Mouse (Mus musculus) neural tube, embryonic 11.5 days (tissue): Measurements from ENCODE around the gene Ak1. TPM values are rescaled to one million over a fixed set of nuclear protein-coding genes. Genes with fewer than 3 reads are reported as not detected.

Source experiments
- ATAC-seq: fragments of 200-750 bp; cut with Nextera tagmentation; 2 replicates; pipeline ENCODE4 v1.8.0; 2017; ENCODE audit warnings: moderate number of reproducible peaks, mild to moderate bottlenecking, moderate TSS enrichment, moderate library complexity; ENCODE audit not compliant: insufficient read depth, low FRiP score, low TSS enrichment
- DNase-seq: peaks from one replicate; pipeline ENCODE4 v3.0.0-alpha.2; 2015; ENCODE audit warnings: low spot score
- H3K27ac ChIP-seq: fragments of 300-500 bp; sonication (generic); 2 replicates; pipeline ENCODE4 v1.5.1; 2014; ENCODE audit warnings: low read depth, mild to moderate bottlenecking, low read length
- H3K27me3 ChIP-seq: fragments of 300-500 bp; sonication (generic); 2 replicates; pipeline ENCODE4 v1.6.1; 2014; ENCODE audit warnings: mild to moderate bottlenecking, low read length, mixed read lengths; ENCODE audit not compliant: control insufficient read depth, insufficient read depth
- H3K36me3 ChIP-seq: fragments of 300-500 bp; sonication (generic); 2 replicates; pipeline ENCODE4 v1.6.1; 2014; ENCODE audit warnings: mild to moderate bottlenecking, low read length, moderate library complexity, mixed read lengths; ENCODE audit not compliant: control insufficient read depth, insufficient read depth
- H3K4me1 ChIP-seq: fragments of 300-500 bp; sonication (generic); 2 replicates; pipeline ENCODE4 v1.6.1; 2014; ENCODE audit warnings: low read length, mixed read lengths; ENCODE audit not compliant: control insufficient read depth, insufficient read depth
- H3K4me2 ChIP-seq: fragments of 300-500 bp; sonication (generic); 2 replicates; pipeline ENCODE4 v1.6.1; 2014; ENCODE audit warnings: low read depth, mild to moderate bottlenecking, moderate library complexity
- H3K4me3 ChIP-seq: fragments of 300-500 bp; sonication (generic); 2 replicates; pipeline ENCODE4 v1.5.1; 2014; ENCODE audit warnings: low read depth, low read length
- H3K9ac ChIP-seq: fragments of 300-500 bp; sonication (generic); 2 replicates; pipeline ENCODE4 v1.6.1; 2014; ENCODE audit warnings: mild to moderate bottlenecking, low read length
- H3K9me3 ChIP-seq: fragments of 300-500 bp; sonication (generic); 2 replicates; pipeline ENCODE4 v1.6.1; 2016; ENCODE audit warnings: low read length; ENCODE audit not compliant: control insufficient read depth
- WGBS: fragments of 180-500 bp; shearing (Covaris S2); extraction: QIAGEN DNeasy Blood & Tissue Kit; methylation state at CpG from one replicate; pipeline ENCODE4 v1.1.7; 2014; 5-methylcytosine and 5-hydroxymethylcytosine counted together
- polyA plus RNA-seq: library from polyadenylated mRNA; unstranded; fragments of >200 nt; fragmentation: Nextera tagmentation; extraction: Ambion mirVana; gene quantifications from 2 replicates; pipeline ENCODE4 v1.2.1, GENCODE M21; 2014

The Ak1 gene
- polyA plus RNA-seq, 1 experiment from 2014 or later = 33.0 TPM

DNA sequence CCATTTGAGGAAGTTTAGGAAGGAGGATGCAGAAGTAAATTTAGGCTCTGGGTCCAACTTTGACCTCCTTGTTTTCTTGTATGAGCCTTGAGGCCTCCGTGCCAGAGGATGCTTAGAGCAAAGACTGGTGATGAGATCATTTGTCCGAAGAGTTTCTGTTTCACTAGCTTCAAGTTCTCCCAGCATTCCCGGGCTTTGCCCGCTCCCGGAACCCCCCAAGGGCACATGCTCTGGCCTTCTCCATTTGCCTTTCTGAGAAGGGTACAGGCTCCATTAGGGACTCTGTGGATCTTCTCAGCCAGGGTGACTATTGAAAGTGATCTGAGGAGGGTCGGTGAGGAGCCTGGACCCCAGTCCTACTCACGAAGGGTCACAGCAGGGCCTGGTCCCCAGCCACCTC lies 25.8 kb downstream of the Ak1 start:
- Histone ChIP-seq H3K27me3 (no peaks in the 10 kb centered on the region), H3K9ac (no peak overlapping the region), H3K36me3 (no peaks in the 10 kb centered on the region), H3K9me3 (no peaks in the 10 kb centered on the region), H3K27ac (no peak overlapping the region), H3K4me3 (peak overlapping the region; percentile 18; the same call in 1 of the 2 replicates), H3K4me2 (no peak overlapping the region), H3K4me1 (no peaks in the 10 kb centered on the region)
- 96% methylated on average over 7 of the region's 7 CpGs for WGBS
- DNase-seq (no peak), ATAC-seq (no peak)

DNA sequence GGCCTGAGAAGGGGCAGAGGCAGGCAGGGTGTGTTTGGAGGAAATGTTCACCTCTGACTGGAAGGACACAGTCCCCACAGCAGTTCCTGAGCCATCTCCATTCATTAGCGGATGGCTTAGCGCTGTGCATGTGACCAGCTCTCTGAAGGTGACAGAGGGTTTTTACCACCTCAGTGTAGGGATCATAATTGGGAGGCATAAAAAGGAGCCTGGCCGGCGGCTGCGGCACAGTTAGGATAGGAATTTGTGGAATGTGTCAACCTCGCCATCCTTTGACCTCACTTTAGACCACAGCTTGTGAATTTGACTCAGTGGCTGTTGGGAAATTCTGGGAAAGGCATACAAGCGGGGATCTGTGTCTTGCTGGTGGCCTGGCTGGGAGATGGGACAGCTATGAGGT lies 32.2 kb downstream of the Ak1 start:
- Histone ChIP-seq H3K4me1 (0 out of 2 replicates have a peak, but pooled peaks cover 3% of the 10 kb centered on the region), H3K9ac (no peak overlapping the region), H3K36me3 (no peaks in the 10 kb centered on the region), H3K27ac (no peak overlapping the region), H3K4me3 (no peak overlapping the region), H3K9me3 (no peaks in the 10 kb centered on the region), H3K27me3 (no peaks in the 10 kb centered on the region), H3K4me2 (no peak overlapping the region)
- WGBS = 24% methylated on average over 7 of the region's 7 CpGs
- no peak for ATAC-seq
- no peak for DNase-seq

DNA sequence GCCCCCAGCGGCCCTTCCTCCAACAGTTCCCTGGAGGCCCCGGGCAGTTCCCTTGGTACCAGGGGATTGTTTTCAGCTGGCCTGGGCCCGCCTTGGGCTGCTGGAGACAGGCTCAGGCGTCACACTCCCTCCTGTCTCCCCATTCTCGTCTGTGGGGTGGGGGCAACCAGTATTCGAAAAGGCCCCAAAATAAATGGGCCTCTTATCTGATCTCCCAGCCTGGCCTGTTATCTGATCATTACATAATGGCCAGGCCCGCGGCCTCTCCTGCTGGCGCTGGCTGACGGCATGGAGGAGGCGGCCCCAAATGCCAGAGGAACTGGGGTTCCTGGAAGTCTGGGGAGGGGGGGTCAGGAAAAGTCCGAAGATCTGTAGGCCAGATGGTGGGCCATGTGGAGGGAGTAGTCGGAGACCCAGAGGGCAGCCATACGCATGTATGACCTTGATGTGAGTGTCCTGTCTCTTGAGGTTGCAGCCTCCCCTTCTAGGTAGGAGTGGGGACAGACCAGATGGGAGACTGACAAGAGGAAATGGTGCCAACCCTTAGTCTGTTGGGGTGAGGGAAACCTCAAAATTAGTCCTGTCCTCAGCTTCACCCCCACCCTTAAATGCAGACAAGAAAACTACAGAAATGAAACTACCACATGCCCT lies 33.3 kb downstream of the Ak1 start:
- Histone ChIP-seq H3K27me3 (no peaks in the 10 kb centered on the region), H3K9me3 (no peaks in the 10 kb centered on the region), H3K4me2 (no peak overlapping the region), H3K9ac (no peak overlapping the region), H3K27ac (no peak overlapping the region), H3K4me3 (no peak overlapping the region), H3K36me3 (no peaks in the 10 kb centered on the region), H3K4me1 (0 out of 2 replicates have a peak, but pooled peaks cover 3% of the 10 kb centered on the region)
- DNase-seq = no peak
- WGBS = 74% methylated on average over 14 of the region's 14 CpGs
- no peak for ATAC-seq

DNA sequence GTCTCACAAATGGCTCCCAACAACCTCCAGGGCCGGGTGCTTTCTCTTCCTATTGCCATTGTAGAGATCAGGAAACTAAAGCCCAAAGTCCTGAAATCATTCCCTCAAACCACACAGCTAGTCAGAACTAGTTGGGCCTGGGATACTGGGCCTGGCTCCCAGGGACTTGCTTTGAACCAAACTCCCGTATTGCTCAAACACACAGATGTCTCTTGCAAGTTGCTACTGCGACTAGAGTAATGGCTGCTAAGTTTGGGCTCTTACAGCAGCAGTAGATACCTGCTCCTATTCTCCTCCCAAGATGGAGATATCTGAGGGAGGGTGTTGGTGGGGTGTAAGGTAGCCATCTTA lies 33.8 kb downstream of the Ak1 start:
- H3K4me1 ChIP-seq = 0 out of 2 replicates have a peak, but pooled peaks cover 3% of the 10 kb centered on the region
- H3K9me3 ChIP-seq = no peaks in the 10 kb centered on the region
- H3K4me3 ChIP-seq = no peak overlapping the region
- ATAC-seq (no peak), DNase-seq (no peak)
- no peaks in the 10 kb centered on the region for H3K36me3 ChIP-seq
- no peak overlapping the region for H3K27ac ChIP-seq
- H3K9ac ChIP-seq = no peak overlapping the region
- H3K4me2 ChIP-seq = no peak overlapping the region
- H3K27me3 ChIP-seq = no peaks in the 10 kb centered on the region
- WGBS = 79% methylated on average over 3 of the region's 3 CpGs

DNA sequence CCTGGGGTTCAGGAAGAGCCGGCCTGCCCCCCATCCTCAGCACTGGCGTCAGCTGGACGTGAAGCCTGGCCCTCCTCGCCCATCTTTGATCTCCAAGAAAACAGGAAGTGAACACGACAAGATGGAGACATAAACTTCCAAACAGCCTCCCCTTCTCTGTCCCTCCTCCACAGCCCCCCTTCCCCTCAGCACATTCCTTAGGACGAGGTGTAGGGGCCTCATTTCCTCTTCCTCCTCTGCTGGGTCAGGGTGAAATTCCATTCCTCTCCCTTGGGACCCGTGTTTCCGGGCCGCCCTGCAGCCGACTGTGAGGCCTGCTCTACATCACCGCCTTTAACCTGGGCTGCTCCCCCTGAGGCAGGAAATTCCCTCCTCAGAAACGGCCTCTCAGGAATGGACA lies 34.3 kb downstream of the Ak1 start:
- H3K9ac ChIP-seq = no peak overlapping the region
- ATAC-seq (no peak), DNase-seq (peak; percentile 44)
- H3K4me3 ChIP-seq = no peak overlapping the region
- no peaks in the 10 kb centered on the region for H3K9me3 ChIP-seq
- H3K4me1 ChIP-seq = 0 out of 2 replicates have a peak, but pooled peaks cover 3% of the 10 kb centered on the region
- 48% methylated on average over 12 of the region's 12 CpGs for WGBS
- H3K4me2 ChIP-seq = no peak overlapping the region
- no peak overlapping the region for H3K27ac ChIP-seq
- no peaks in the 10 kb centered on the region for H3K36me3 ChIP-seq
- H3K27me3 ChIP-seq = no peaks in the 10 kb centered on the region

DNA sequence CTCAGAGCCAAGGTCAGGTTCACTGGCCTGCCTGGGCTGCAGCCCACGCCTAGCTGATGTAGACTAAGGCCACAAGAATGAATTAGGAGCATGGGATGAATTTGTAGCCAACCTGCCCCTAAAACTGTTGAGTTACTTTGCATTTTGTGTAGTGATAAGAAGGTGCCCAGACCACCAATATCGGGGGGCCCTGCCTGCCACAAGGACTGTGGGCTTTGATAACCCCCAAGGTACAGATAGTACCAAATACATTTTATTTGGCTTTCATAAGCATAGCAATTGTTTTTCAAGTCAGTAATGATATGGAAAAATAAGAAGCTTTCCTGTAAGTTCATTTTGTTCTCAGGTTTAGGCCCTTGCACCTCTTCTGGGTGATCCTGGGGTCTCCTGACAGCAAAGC lies 37.3 kb downstream of the Ak1 start:
- no peak for DNase-seq
- Histone ChIP-seq H3K4me1 (no peaks in the 10 kb centered on the region), H3K27ac (no peak overlapping the region), H3K27me3 (no peaks in the 10 kb centered on the region), H3K4me3 (no peak overlapping the region), H3K9ac (no peak overlapping the region), H3K9me3 (no peaks in the 10 kb centered on the region), H3K36me3 (no peaks in the 10 kb centered on the region), H3K4me2 (no peak overlapping the region)
- no peak for ATAC-seq
- WGBS = 82% methylated on average over 2 of the region's 2 CpGs

DNA sequence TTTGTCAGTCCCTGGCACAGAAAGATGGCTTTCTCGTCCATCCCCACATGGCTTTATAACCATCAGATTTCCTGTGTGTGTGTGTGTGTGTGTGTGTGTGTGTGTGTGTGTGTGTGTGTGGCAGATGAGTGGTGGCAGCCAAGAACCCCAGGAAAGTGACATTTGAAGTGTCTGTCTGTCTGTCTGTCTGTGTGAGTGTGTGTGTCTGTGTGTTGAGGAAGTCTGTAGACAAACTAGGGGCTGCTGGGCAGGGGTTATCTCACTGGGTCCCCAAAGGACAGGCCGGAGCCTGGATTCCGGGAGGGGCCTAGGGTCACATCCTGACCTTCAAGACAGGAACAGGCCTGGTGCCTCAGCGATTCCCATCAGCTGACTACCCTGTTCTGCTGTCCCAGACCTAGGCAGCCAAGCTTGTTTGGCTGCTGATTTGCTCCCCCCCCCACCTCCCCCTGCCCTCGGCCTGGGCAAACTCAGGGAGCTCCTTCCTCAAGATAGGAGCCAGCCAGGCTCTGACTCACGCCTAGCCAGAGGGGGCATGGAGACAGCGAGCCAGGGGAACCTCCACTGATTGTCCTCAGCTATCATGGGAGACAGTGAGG lies 40.0 kb downstream of the Ak1 start:
- H3K36me3 ChIP-seq = no peaks in the 10 kb centered on the region
- 78% methylated on average over 7 of the region's 7 CpGs for WGBS

DNA sequence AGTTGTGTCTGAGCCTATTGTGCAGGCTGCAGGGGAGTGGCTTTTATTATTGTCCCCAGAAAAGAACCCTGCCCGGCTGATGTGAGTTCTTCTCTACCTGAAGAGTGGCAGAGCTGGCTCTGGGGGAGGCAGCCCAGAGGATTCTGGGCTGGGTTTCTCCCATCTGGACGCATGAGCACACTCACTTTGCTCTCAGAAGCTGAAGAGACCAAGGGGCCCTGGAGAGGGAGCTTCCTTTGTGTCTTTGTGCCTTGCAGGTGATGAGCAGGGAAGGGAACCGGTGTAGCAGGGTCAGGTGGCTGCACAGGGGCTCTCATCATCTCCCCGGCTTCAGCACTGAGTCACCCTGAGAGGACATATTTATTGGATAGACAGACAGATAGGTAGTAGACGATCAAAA lies 40.7 kb downstream of the Ak1 start:
- Histone ChIP-seq H3K9me3 (no peaks in the 10 kb centered on the region), H3K9ac (no peak overlapping the region), H3K36me3 (no peaks in the 10 kb centered on the region), H3K4me2 (no peak overlapping the region), H3K4me1 (no peaks in the 10 kb centered on the region), H3K27ac (no peak overlapping the region), H3K27me3 (no peaks in the 10 kb centered on the region), H3K4me3 (no peak overlapping the region)
- WGBS = 61% methylated on average over 5 of the region's 5 CpGs
- DNase-seq = no peak
- ATAC-seq = no peak

More for the DNA sequence above, 40.0 kb downstream of the Ak1 start:
- no peak for DNase-seq
- Histone ChIP-seq H3K4me2 (no peak overlapping the region), H3K4me1 (no peaks in the 10 kb centered on the region), H3K9me3 (no peaks in the 10 kb centered on the region), H3K4me3 (no peak overlapping the region), H3K27me3 (no peaks in the 10 kb centered on the region), H3K27ac (no peak overlapping the region), H3K9ac (no peak overlapping the region)
- ATAC-seq = no peak

DNA sequence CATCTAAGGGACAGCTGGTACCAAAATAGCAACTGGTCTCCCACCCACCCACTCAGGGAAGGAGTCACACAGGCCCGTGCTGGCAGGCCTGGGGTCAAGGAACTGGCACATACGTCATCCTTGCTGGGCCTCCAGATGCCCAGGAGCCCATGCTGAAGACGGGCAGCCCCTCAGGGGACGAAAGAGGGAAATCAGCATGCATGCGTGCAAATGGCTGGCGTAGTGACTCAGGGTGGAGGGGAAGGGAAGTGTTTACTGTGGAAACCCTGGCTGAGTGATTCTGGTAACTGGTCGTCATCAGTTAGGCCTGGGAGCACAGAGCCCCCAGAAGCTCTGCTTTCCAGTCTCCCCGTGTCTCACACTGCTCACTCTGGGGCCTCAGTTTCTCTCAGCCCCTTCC lies 43.8 kb downstream of the Ak1 start:
- no peak overlapping the region for H3K4me2 ChIP-seq
- 78% methylated on average over 8 of the region's 8 CpGs for WGBS
- H3K36me3 ChIP-seq = no peaks in the 10 kb centered on the region
- H3K27me3 ChIP-seq = no peaks in the 10 kb centered on the region
- H3K9ac ChIP-seq = no peak overlapping the region
- no peak overlapping the region for H3K4me3 ChIP-seq
- no peaks in the 10 kb centered on the region for H3K9me3 ChIP-seq
- DNase-seq (no peak), ATAC-seq (no peak)
- no peak overlapping the region for H3K27ac ChIP-seq
- H3K4me1 ChIP-seq = no peaks in the 10 kb centered on the region
